Mouse (Mus musculus): ENCODE results near the gene Elavl2. TPM values are rescaled to one million over a fixed set of nuclear protein-coding genes. Genes with fewer than 3 reads are reported as not detected.
A peak's percentile ranks its signal among the peaks of the same experiment; 100 is the strongest.

Elavl2 gene
- 0.31 and 0.50 TPM in 2 replicates for polyA plus RNA-seq (2015; fragmentation: Nextera tagmentation; extraction: Ambion mirVana)

GRCm38 (mm10) chr4:91400423-91400822 is at the start of gene Elavl2:
Elavl2 (minus strand) TSS chr4:91400785.
- WGBS: under 1% methylated on average over 28 of the region's 28 CpGs
- DNase-seq (ENCODE audit: low spot score) (no peak), ATAC-seq (replicated peaks; ENCODE audit: low FRiP score, low read depth) (peak; percentile 25; the same call in 1 of the 2 replicates)
- Histone ChIP-seq H3K4me2 (ENCODE audit: low read length) (peak within 1 kb of the TSS; percentile 46), H3K9me3 (replicated peaks; ENCODE audit: low read length) (no peaks in the 10 kb centered on the region), H3K36me3 (ENCODE audit: insufficient read depth, low read length) (no peaks in the 10 kb centered on the region), H3K4me3 (replicated peaks; ENCODE audit: low read depth, low read length) (peak within 1 kb of the TSS; percentile 5; the same call in 1 of the 2 replicates), H3K4me1 (replicated peaks; ENCODE audit: insufficient read depth, low read length) (no peaks in the 10 kb centered on the region), H3K9ac (ENCODE audit: low read depth, low read length) (no peak within 1 kb of the TSS), H3K27me3 (ENCODE audit: insufficient read depth, low read length) (peaks cover 3% of the 10 kb centered on the region), H3K27ac (no peak within 1 kb of the TSS)
- no peak for TF ChIP-seq CTCF (IDR thresholded peaks at IDR 0.05; ENCODE audit: low read depth)

GRCm38 (mm10) chr4:91447887-91448286 is 47.3 kb upstream of the Elavl2 start:
- ATAC-seq (replicated peaks; ENCODE audit: low FRiP score, low read depth) (no peak), DNase-seq (ENCODE audit: low spot score) (no peak)
- Histone ChIP-seq H3K4me1 (replicated peaks; ENCODE audit: insufficient read depth, low read length) (no peaks in the 10 kb centered on the region), H3K4me3 (replicated peaks; ENCODE audit: low read depth, low read length) (no peak overlapping the region), H3K36me3 (ENCODE audit: insufficient read depth, low read length) (no peaks in the 10 kb centered on the region), H3K9ac (ENCODE audit: low read depth, low read length) (no peak overlapping the region), H3K9me3 (replicated peaks; ENCODE audit: low read length) (no peaks in the 10 kb centered on the region), H3K4me2 (ENCODE audit: low read length) (no peak overlapping the region), H3K27ac (no peak overlapping the region), H3K27me3 (ENCODE audit: insufficient read depth, low read length) (no peaks in the 10 kb centered on the region)
- no peak for TF ChIP-seq CTCF (IDR thresholded peaks at IDR 0.05; ENCODE audit: low read depth)
- WGBS: 43% methylated on average over 2 of the region's 2 CpGs

- H3K27me3 ChIP-seq (ENCODE audit: insufficient read depth, low read length): no peaks in the 10 kb centered on the region
- no peak overlapping the region for H3K4me2 ChIP-seq (ENCODE audit: low read length)
- DNase-seq (ENCODE audit: low spot score) (no peak), ATAC-seq (replicated peaks; ENCODE audit: low FRiP score, low read depth) (no peak)
- TF ChIP-seq CTCF (IDR thresholded peaks at IDR 0.05; ENCODE audit: low read depth): no peak
- H3K4me3 ChIP-seq (replicated peaks; ENCODE audit: low read depth, low read length): no peak overlapping the region
- H3K4me1 ChIP-seq (replicated peaks; ENCODE audit: insufficient read depth, low read length): no peaks in the 10 kb centered on the region
- H3K36me3 ChIP-seq (ENCODE audit: insufficient read depth, low read length): no peaks in the 10 kb centered on the region
- H3K9me3 ChIP-seq (replicated peaks; ENCODE audit: low read length): no peaks in the 10 kb centered on the region
- H3K9ac ChIP-seq (ENCODE audit: low read depth, low read length): no peak overlapping the region
- no peak overlapping the region for H3K27ac ChIP-seq
- 97% methylated on average over 1 of the region's 1 CpGs for WGBS
These were observed 15.0 kb upstream of the Elavl2 start for GRCm38 (mm10) chr4:91415582-91415981.

- H3K27me3 ChIP-seq (ENCODE audit: insufficient read depth, low read length): peaks cover 3% of the 10 kb centered on the region; the same call in 1 of the 2 replicates
- DNase-seq (ENCODE audit: low spot score) (no peak), ATAC-seq (replicated peaks; ENCODE audit: low FRiP score, low read depth) (no peak)
- 61% methylated on average over 3 of the region's 3 CpGs for WGBS
- TF ChIP-seq CTCF (IDR thresholded peaks at IDR 0.05; ENCODE audit: low read depth): no peak
- no peaks in the 10 kb centered on the region for H3K9me3 ChIP-seq (replicated peaks; ENCODE audit: low read length)
- H3K4me3 ChIP-seq (replicated peaks; ENCODE audit: low read depth, low read length): no peak overlapping the region
- no peaks in the 10 kb centered on the region for H3K4me1 ChIP-seq (replicated peaks; ENCODE audit: insufficient read depth, low read length)
- no peak overlapping the region for H3K27ac ChIP-seq
- H3K9ac ChIP-seq (ENCODE audit: low read depth, low read length): no peak overlapping the region
- H3K4me2 ChIP-seq (ENCODE audit: low read length): no peak overlapping the region
- no peaks in the 10 kb centered on the region for H3K36me3 ChIP-seq (ENCODE audit: insufficient read depth, low read length)
These were observed 4.5 kb upstream of the Elavl2 start for GRCm38 (mm10) chr4:91405047-91405446.

- peak overlapping the region; percentile 46 for H3K4me2 ChIP-seq (ENCODE audit: low read length)
- no peaks in the 10 kb centered on the region for H3K9me3 ChIP-seq (replicated peaks; ENCODE audit: low read length)
- no peaks in the 10 kb centered on the region for H3K4me1 ChIP-seq (replicated peaks; ENCODE audit: insufficient read depth, low read length)
- peaks cover 3% of the 10 kb centered on the region for H3K27me3 ChIP-seq (ENCODE audit: insufficient read depth, low read length)
- WGBS: under 1% methylated on average over 15 of the region's 17 CpGs
- H3K36me3 ChIP-seq (ENCODE audit: insufficient read depth, low read length): no peaks in the 10 kb centered on the region
- no peak overlapping the region for H3K27ac ChIP-seq
- no peak overlapping the region for H3K4me3 ChIP-seq (replicated peaks; ENCODE audit: low read depth, low read length)
- DNase-seq (ENCODE audit: low spot score) (peak; percentile 22), ATAC-seq (replicated peaks; ENCODE audit: low FRiP score, low read depth) (no peak; the same call in 1 of the 2 replicates)
- no peak for TF ChIP-seq CTCF (IDR thresholded peaks at IDR 0.05; ENCODE audit: low read depth)
- no peak overlapping the region for H3K9ac ChIP-seq (ENCODE audit: low read depth, low read length)
These were observed 932 bp downstream of the Elavl2 start for GRCm38 (mm10) chr4:91399510-91400196.

- ATAC-seq (replicated peaks; ENCODE audit: low FRiP score, low read depth): no peak
- Histone ChIP-seq H3K36me3 (ENCODE audit: insufficient read depth, low read length) (no peaks in the 10 kb centered on the region), H3K9ac (ENCODE audit: low read depth, low read length) (no peak overlapping the region), H3K4me3 (replicated peaks; ENCODE audit: low read depth, low read length) (no peak overlapping the region), H3K4me2 (ENCODE audit: low read length) (no peak overlapping the region), H3K4me1 (replicated peaks; ENCODE audit: insufficient read depth, low read length) (no peaks in the 10 kb centered on the region), H3K27ac (no peak overlapping the region), H3K9me3 (replicated peaks; ENCODE audit: low read length) (no peaks in the 10 kb centered on the region), H3K27me3 (ENCODE audit: insufficient read depth, low read length) (no peaks in the 10 kb centered on the region)
- TF ChIP-seq CTCF (IDR thresholded peaks at IDR 0.05; ENCODE audit: low read depth): no peak
- 60% methylated on average over 5 of the region's 5 CpGs for WGBS
- no peak for DNase-seq (ENCODE audit: low spot score)
These were observed 8.5 kb downstream of the Elavl2 start for GRCm38 (mm10) chr4:91391987-91392598.

All from kidney, postnatal 0 days (tissue).